Mouse (Mus musculus) cerebellum, adult 2 months (tissue): ENCODE results near the gene Add3.

Experiments used
- CTCF ChIP-seq: fragments of 200-500 bp; IDR thresholded peaks from 2 replicates; pipeline ENCODE4 v1.5.1; 2011; ENCODE audit warnings: low read depth, mild to moderate bottlenecking, control low read depth, low read length, moderate library complexity, borderline replicate concordance; ENCODE audit not compliant: insufficient read depth
- POLR2A ChIP-seq: fragments of 200-500 bp; IDR thresholded peaks from 2 replicates; pipeline ENCODE4 v1.6.1; 2011; ENCODE audit warnings: low read length, control low read depth, borderline replicate concordance; ENCODE audit not compliant: insufficient read depth

- TF ChIP-seq CTCF (no peak), POLR2A (no peak)
Observed at GRCm38 (mm10) chr19:53183620-53184019, 43.4 kb downstream of the Add3 start.
